Mouse (Mus musculus): ENCODE data around the gene Ikzf1.

DNA sequence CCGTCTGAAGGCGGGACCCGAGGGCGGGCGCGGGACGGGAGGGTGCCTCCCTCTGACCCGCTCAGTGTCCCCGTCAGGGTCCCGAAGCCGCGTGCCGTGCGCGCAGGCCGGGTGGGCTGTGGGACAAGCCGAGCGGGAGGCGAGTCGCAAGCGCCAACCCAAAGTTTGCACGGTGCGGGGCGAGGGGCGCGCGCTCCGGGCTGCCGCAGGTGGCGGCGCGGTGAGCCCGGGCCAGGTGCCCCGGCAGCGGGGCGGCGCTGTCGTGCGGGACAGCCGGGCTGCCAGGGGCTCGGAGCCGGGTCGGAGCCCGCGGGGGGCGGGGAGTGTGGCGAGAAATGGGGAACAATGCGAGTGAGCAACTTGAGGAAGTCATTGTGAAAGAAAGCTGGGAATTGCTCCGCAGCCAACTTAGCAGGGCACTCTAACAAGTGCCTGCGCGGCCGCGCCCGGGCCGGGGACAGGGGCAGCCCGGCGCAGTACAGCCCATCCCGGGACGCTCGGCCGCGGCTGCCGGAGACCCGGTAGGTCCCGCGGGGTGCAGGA is 1.1 kb downstream of the Ikzf1 start:
- peak; percentile 25; the same call in 1 of the 2 replicates for TF ChIP-seq CTCF (IDR thresholded peaks at IDR 0.05; ENCODE audit: low read depth)
- TF ChIP-seq EP300 (IDR thresholded peaks at IDR 0.05; ENCODE audit: low read depth) = no peak
